Mouse (Mus musculus) fat pad, adult 2 months (tissue): Measurements from ENCODE around the gene Plekha6.

Experiments used
- DNase-seq: peaks from one replicate; pipeline ENCODE4 v3.0.0-alpha.2; 2011; ENCODE audit warnings: low read depth, low spot score; ENCODE audit errors: extremely low read depth

Gene Plekha6

DNA sequence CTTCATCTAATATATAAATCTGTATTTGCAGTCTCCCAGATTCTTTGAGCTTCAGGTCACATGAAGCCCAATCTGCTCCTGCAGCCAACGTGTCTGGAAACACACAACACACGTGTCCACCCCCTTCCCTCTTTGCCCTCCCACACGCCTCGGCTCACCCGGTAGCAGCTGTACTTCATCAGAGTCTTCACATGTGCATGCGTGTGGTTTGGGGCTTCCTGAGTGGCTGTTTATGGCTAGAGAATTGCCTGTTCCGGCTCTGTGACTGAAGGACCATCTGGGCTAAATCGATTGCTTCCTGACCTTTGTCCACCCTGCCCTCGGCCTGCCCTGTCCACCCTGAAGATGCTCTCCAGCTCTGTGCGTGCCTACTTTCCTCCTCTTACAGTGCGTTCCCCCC lies 73.7 kb downstream of the Plekha6 start:
- DNase-seq: no peak

- DNase-seq: no peak
Observed at GRCm38 (mm10) chr1:133239121-133239812, 75.3 kb downstream of the Plekha6 start.

- no peak for DNase-seq
Observed at GRCm38 (mm10) chr1:133239813-133240160, 75.8 kb downstream of the Plekha6 start.

DNA sequence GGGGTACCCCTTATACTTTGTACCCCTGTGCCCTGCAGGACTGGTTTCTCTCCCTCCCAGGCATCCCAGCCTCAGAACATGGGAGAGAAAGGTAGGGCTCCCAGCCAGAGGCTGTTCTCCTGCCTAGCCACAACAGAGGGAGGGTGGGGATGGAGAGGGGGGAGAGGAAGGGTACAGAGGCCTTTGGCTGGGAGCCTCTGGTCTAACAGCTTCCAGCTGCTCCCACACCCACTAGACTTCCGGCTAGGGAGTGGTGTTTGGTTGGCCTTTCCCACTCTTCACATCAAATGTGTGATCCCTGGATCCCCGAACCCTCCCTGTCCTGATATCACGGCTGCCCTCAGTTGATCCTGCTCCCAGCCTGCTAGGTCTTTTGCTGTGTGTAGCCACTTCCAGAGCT lies 76.9 kb downstream of the Plekha6 start:
- no peak for DNase-seq

- DNase-seq: no peak
Observed at GRCm38 (mm10) chr1:133244668-133245067, 80.7 kb downstream of the Plekha6 start.

GRCm38 (mm10) chr1:133245690-133246619 lies 81.9 kb downstream of the Plekha6 start:
- no peak for DNase-seq

- DNase-seq: no peak
Observed at GRCm38 (mm10) chr1:133247189-133247588, 83.2 kb downstream of the Plekha6 start.

- DNase-seq: no peak
Observed at GRCm38 (mm10) chr1:133250761-133251160, 86.8 kb downstream of the Plekha6 start.

- no peak for DNase-seq
Observed at GRCm38 (mm10) chr1:133251625-133252034, 87.6 kb downstream of the Plekha6 start.

DNA sequence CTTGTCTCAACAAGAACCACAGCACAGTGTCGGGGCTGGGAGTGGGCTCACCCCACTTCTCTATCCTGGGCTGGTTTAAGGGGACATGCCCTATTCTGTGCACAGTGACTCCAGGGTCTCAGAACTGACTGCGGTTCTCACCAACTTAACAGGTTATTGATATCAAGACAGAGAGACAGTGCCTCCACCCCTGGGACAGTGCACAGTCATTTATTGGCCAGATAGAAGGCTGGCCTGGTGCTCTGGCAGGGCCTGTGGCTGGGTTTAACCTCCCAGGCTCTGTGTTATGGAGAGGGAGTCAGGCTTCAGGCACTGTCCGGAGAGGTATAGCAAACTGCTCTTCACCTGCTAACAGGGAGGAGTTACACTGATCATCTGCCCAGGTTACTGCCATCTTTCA lies 88.2 kb downstream of the Plekha6 start:
- no peak for DNase-seq

DNA sequence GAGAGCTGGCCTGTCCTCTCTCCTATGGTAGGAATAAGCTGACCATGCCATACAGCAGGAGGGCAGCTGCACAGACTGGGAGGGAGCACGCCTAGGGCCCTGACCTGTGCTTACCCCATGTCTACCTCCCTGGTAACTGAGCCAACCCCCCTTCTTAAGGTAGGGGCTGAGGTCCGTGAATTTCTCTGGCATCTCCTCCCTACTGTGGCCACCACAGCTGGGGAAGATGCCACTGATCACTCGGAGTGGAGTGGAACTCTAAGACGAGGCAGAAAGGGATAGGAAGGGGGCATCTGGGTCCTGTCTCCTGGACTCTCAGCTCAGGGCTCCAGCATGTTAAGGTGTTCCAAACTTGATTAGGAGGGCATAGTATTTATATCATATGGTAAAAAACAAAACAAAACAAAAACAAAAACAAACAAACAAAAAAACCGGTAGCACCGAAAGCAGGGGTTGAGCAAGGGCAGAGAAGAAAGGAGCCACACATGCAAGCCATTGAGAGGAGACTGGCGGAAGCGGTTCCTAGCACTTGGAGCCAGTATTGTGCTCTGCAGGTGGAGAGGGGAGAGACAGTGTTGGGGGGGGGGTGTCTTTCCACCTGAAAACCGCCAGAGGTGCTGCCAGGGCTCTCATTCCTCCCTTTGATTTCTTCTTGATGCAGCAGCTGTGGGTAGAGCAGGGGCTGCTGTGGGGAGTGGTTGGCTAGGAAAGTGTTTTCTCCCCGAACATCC lies 89.0 kb downstream of the Plekha6 start:
- no peak for DNase-seq

- no peak for DNase-seq
Observed at GRCm38 (mm10) chr1:133253532-133253866, 89.5 kb downstream of the Plekha6 start.

DNA sequence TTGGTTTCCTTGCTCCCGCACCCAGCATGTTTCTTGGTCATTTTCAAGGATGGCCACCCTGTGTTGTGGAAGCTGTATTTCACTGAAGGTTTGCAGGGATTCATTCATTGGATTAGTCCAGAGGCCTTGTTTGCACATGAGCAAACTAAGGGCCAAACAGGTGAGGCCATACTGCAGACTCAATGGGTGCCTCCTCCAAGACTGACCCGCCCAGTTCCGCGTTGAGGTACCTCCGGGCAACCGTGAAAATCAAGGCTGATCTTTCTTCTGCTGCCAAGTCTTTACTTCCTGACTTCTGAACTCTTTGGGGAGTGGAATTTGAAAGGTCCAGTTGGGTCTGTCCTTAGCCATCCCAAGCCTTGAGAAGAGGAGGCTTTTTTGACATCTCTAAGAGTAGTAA lies 90.2 kb downstream of the Plekha6 start:
- DNase-seq: no peak

- no peak for DNase-seq
Observed at GRCm38 (mm10) chr1:133254856-133255764, 91.1 kb downstream of the Plekha6 start.

DNA sequence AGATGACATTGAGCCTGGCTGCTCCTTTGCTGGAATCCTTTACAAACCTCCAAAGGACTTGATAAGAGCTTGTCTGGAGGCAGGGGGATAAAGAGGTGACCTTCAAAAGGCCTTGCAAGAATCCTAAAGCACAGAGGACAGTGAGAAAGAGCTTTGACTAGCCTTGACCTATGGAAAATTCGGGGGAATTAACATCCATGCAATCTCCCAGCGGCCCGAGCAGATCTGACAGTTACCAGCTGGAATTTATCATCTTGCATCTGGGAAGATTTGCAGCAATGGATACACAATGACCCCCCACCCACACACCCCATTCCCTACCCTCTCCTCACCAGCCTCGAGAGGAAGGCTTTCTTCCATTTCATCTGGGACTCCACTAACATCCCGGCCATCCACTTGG lies 91.8 kb downstream of the Plekha6 start:
- DNase-seq: no peak

DNA sequence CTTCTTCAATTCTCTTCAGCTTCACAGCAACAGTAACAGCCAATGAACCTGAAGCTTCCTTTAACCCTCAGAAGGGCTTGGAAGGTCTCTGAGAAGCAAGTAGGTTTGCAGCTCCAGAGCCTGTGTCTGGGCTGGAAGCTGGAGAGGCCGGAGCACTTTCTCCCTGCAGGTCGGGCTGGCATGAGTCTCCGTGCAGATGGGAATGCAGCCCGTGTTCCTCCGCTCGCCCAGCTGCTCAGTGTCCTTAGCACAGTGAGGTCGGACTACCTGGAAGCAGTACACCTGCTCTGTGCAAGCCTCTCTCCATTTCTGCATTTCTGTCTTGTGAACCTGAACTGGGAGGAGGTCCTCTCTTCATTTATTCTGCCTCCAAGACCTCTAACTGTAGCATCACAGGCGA lies 92.3 kb downstream of the Plekha6 start:
- no peak for DNase-seq

GRCm38 (mm10) chr1:133258694-133259093 lies 94.7 kb downstream of the Plekha6 start:
- DNase-seq: no peak

DNA sequence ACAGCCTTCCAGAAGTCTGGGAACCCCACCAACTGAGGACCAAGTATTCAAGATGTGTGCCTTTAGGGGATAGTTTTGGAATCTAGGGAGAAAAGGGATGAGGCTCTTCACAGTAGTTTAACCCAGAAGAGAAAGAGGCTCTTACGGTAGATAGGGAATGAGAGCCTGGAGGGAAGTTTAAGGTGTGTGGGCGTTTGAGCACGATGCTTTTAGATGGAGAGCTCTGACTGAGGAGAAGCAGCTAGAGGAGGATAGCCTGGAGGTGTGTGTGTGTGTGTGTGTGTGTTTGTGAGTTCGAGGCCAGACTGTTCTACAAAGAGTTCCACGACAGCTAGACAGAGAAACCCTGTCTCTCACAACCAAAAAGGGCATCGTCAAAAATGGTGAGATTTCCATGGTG lies 98.6 kb downstream of the Plekha6 start:
- DNase-seq: no peak

- DNase-seq: no peak
Observed at GRCm38 (mm10) chr1:133263134-133263533, 99.1 kb downstream of the Plekha6 start.

DNA sequence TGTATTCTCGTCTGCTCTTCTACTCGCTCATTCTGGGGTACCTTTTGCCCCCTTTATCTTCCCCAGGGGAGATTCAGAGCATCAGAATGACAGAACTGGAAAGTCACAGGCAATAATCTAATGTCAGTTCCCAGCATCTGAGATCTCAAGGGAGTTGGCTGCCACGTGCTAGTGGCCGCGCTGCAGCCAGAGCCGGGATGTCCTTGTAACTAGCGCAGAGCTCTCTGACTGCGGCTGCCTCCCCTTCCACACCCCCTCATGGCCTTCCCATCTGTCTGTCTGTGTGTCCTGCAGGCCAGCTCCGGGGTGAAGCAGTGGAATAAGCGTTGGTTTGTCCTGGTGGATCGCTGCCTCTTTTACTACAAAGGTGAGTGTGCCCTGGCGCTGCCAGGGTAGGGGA lies 100.4 kb downstream of the Plekha6 start:
- DNase-seq: no peak
